In genomic region chr3:60773383-60773782, GRCm38 (mm10) we compare ENCODE assay signal across 12 mouse cellular contexts.
DNase-seq lines count a peak whose midpoint lies in the region; ATAC-seq lines count a peak whose summit lies in the region.
"Had no signal": no experiment of that assay in that cellular context is flagged by ENCODE, and none has a peak within 500 bp of the region (broad histone marks: within the 10 kb centered on the region; RNA-seq: fewer than 3 reads in every experiment).

No protein-coding gene starts in this region.

- no peaks in the 10 kb centered on the region for H3K36me3 ChIP-seq in stomach, embryonic 16.5 days (ENCODE audit: control insufficient read depth, insufficient read depth, low read length)

- no peak; the same call in 1 of the 2 replicates for ATAC-seq in stomach, embryonic 16.5 days (ENCODE audit: insufficient read depth, low FRiP score)
- no peak for ATAC-seq in CD4-positive, CD25-positive, alpha-beta regulatory T cell, adult 4 months
- ATAC-seq: hindbrain, embryonic 16.5 days had no signal

- H3K4me2 ChIP-seq in stomach, embryonic 16.5 days (ENCODE audit: low read depth, low read length): no peak overlapping the region

- H3K27me3 ChIP-seq in stomach, embryonic 16.5 days (ENCODE audit: control insufficient read depth, insufficient read depth, low read length): no peaks in the 10 kb centered on the region

- WGBS in stomach, embryonic 16.5 days: 25% methylated on average over 3 of the region's 3 CpGs

- H3K9me3 ChIP-seq in stomach, embryonic 16.5 days (replicated peaks; ENCODE audit: control insufficient read depth, low read length): no peaks in the 10 kb centered on the region

- no peak overlapping the region for H3K4me3 ChIP-seq in stomach, embryonic 16.5 days (replicated peaks; ENCODE audit: low read length)

- H3K9ac ChIP-seq in stomach, embryonic 16.5 days (ENCODE audit: low read length): no peak overlapping the region

- peak; percentile 93 for DNase-seq in heart, adult 11 months
- DNase-seq in heart, adult 8-10 months (ENCODE audit: low spot score): no peak
- peak; percentile 65 for DNase-seq in kidney, postnatal 10 days
- DNase-seq in kidney, adult 11 months: no peak
- peak; percentile 10 for DNase-seq in urinary bladder, postnatal 14 days (ENCODE audit: low spot score)
- no peak for DNase-seq in urinary bladder, postnatal 25 days (ENCODE audit: low spot score)
- DNase-seq: midbrain, embryonic 14.5 days; right cerebral cortex, postnatal 4 days had no signal

- H3K27ac ChIP-seq in stomach, embryonic 16.5 days (ENCODE audit: low read length): peak overlapping the region; percentile 11; the same call in 1 of the 2 replicates
- H3K27ac ChIP-seq: macrophage had no signal

- H3K4me1 ChIP-seq in stomach, embryonic 16.5 days (ENCODE audit: control insufficient read depth, insufficient read depth, low read length): 0 out of 2 replicates have a peak, but pooled peaks cover 5% of the 10 kb centered on the region

Comparison
In these comparisons a context has a peak if more than half of its experiments do, and no peak if none do; other contexts are left out.
1. DNase-seq: peak in heart, adult 11 months (single experiment), kidney, postnatal 10 days (single experiment) and urinary bladder, postnatal 14 days (single experiment); none in heart, adult 8-10 months (single experiment), kidney, adult 11 months (single experiment) and urinary bladder, postnatal 25 days (single experiment).